Mouse (Mus musculus) limb, embryonic 11.5 days (tissue): Measurements from ENCODE around the gene Prmt9. TPM values are rescaled to one million over a fixed set of nuclear protein-coding genes. Genes with fewer than 3 reads are reported as not detected.

Source experiments
- ATAC-seq: fragments of 200-750 bp; cut with Nextera tagmentation; 2 replicates; pipeline ENCODE4 v1.8.0; 2017; ENCODE audit warnings: low read depth; ENCODE audit not compliant: insufficient number of reproducible peaks, low FRiP score, low TSS enrichment
- DNase-seq: peaks from one replicate; pipeline ENCODE4 v3.0.0-alpha.2; 2015; ENCODE audit warnings: low spot score
- H3K27ac ChIP-seq: fragments of 300-500 bp; sonication (generic); replicated peaks from 2 replicates; pipeline ENCODE4 v1.5.1; 2014; ENCODE audit warnings: low read depth, mild to moderate bottlenecking, low read length
- H3K27me3 ChIP-seq: fragments of 300-500 bp; sonication (generic); 2 replicates; pipeline ENCODE4 v1.6.1; 2014; ENCODE audit warnings: mild to moderate bottlenecking, low read length, mixed read lengths; ENCODE audit not compliant: control insufficient read depth, insufficient read depth
- H3K36me3 ChIP-seq: fragments of 300-500 bp; sonication (generic); 2 replicates; pipeline ENCODE4 v1.6.1; 2014; ENCODE audit warnings: mild to moderate bottlenecking, low read length, moderate library complexity, mixed read lengths; ENCODE audit not compliant: control insufficient read depth, insufficient read depth
- H3K4me1 ChIP-seq: fragments of 300-500 bp; sonication (generic); 2 replicates; pipeline ENCODE4 v1.6.1; 2014; ENCODE audit warnings: low read length, mixed read lengths; ENCODE audit not compliant: control insufficient read depth, insufficient read depth
- H3K4me2 ChIP-seq: fragments of 300-500 bp; sonication (generic); 2 replicates; pipeline ENCODE4 v1.6.1; 2014; ENCODE audit warnings: low read depth, mild to moderate bottlenecking, moderate library complexity; ENCODE audit not compliant: severe bottlenecking
- H3K4me3 ChIP-seq: fragments of 300-500 bp; sonication (generic); 2 replicates; pipeline ENCODE4 v1.5.1; 2014; ENCODE audit warnings: low read depth, low read length
- H3K9ac ChIP-seq: fragments of 300-500 bp; sonication (generic); 2 replicates; pipeline ENCODE4 v1.6.1; 2014; ENCODE audit warnings: mild to moderate bottlenecking, low read length
- H3K9me3 ChIP-seq: fragments of 300-500 bp; sonication (generic); 2 replicates; pipeline ENCODE4 v1.6.1; 2016; ENCODE audit warnings: low read length; ENCODE audit not compliant: control insufficient read depth
- WGBS: fragments of 180-500 bp; shearing (Covaris S2); extraction: QIAGEN DNeasy Blood & Tissue Kit; methylation state at CpG from one replicate; pipeline ENCODE4 v1.1.7; 2014; 5-methylcytosine and 5-hydroxymethylcytosine counted together
- polyA plus RNA-seq: library from polyadenylated mRNA; unstranded; fragments of >200 nt; fragmentation: Nextera tagmentation; extraction: Ambion mirVana; gene quantifications from 2 replicates; pipeline ENCODE4 v1.2.1, GENCODE M21; 2014

Prmt9 gene
- polyA plus RNA-seq, 1 experiment from 2014 or later: 22.2 TPM

- no peak overlapping the region for H3K9ac ChIP-seq
- peaks cover 39% of the 10 kb centered on the region for H3K4me1 ChIP-seq
- ATAC-seq: no peak
- no peak for DNase-seq
- H3K9me3 ChIP-seq: no peaks in the 10 kb centered on the region
- H3K36me3 ChIP-seq: no peaks in the 10 kb centered on the region
- no peaks in the 10 kb centered on the region for H3K27me3 ChIP-seq
- no peak overlapping the region for H3K4me3 ChIP-seq
- no peak overlapping the region for H3K27ac ChIP-seq
- WGBS: 42% methylated on average over 13 of the region's 13 CpGs
- H3K4me2 ChIP-seq: no peak overlapping the region
Measured at GRCm38 (mm10) chr8:77511750-77512493, 37.3 kb upstream of the Prmt9 start.

DNA sequence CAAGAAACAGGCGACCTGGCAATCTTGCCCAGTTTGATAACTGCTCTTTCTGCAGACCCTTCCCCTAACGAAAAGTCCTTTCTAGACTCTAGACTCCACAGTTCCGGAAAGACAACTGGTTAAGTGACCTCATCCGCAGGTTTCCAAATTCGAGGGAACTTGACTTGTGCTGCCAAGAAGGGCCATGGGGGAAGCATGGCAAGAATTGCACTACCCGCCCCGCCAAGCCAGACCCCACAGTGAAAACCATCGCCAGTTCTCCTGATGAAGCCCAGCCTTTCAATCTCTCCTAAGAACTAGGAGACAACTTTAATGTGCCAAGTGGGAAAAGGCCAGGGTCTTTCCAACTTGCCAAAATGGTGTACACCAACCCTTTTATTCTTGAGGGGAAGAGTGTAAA is 34.0 kb upstream of the Prmt9 start:
- WGBS: 91% methylated on average over 8 of the region's 8 CpGs
- no peak for ATAC-seq
- Histone ChIP-seq H3K4me2 (peak overlapping the region; percentile 65; the same call in 1 of the 2 replicates), H3K27me3 (no peaks in the 10 kb centered on the region), H3K9me3 (no peaks in the 10 kb centered on the region), H3K36me3 (no peaks in the 10 kb centered on the region), H3K4me1 (peaks cover 32% of the 10 kb centered on the region), H3K27ac (no peak overlapping the region), H3K4me3 (no peak overlapping the region), H3K9ac (no peak overlapping the region)
- no peak for DNase-seq

DNA sequence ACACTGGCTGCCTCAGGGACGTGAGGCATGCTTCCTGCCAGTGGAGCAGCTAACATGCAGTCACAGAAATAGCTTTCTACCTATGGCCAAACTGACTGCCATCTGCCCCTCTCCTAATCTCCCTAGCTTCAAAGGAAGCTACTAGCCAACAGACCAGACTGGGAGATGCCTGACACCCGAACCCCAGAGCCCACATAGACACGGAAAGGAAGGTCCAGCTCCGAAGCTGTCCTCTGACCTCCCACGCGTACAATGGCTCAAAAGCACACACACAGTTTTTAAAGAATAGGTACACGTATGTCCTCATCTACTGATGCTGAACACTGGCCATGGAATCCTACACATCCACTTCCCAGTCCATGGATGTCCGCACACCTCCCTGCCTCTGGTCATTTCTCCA is 33.4 kb upstream of the Prmt9 start:
- H3K27me3 ChIP-seq: no peaks in the 10 kb centered on the region
- H3K9ac ChIP-seq: no peak overlapping the region
- no peak overlapping the region for H3K27ac ChIP-seq
- H3K9me3 ChIP-seq: no peaks in the 10 kb centered on the region
- 49% methylated on average over 8 of the region's 8 CpGs for WGBS
- ATAC-seq: no peak
- no peaks in the 10 kb centered on the region for H3K36me3 ChIP-seq
- H3K4me1 ChIP-seq: peaks cover 29% of the 10 kb centered on the region
- peak overlapping the region; percentile 56 for H3K4me3 ChIP-seq
- DNase-seq: no peak
- H3K4me2 ChIP-seq: peak overlapping the region; percentile 65

GRCm38 (mm10) chr8:77516845-77517244 is 32.4 kb upstream of the Prmt9 start:
- peak overlapping the region; percentile 65 for H3K4me2 ChIP-seq
- peaks cover 28% of the 10 kb centered on the region for H3K4me1 ChIP-seq
- WGBS: 2% methylated on average over 10 of the region's 10 CpGs
- H3K27ac ChIP-seq: no peak overlapping the region
- peak overlapping the region; percentile 74 for H3K9ac ChIP-seq
- peak overlapping the region; percentile 56 for H3K4me3 ChIP-seq
- no peaks in the 10 kb centered on the region for H3K27me3 ChIP-seq
- no peaks in the 10 kb centered on the region for H3K36me3 ChIP-seq
- ATAC-seq (no peak), DNase-seq (peak; percentile 48)
- no peaks in the 10 kb centered on the region for H3K9me3 ChIP-seq

DNA sequence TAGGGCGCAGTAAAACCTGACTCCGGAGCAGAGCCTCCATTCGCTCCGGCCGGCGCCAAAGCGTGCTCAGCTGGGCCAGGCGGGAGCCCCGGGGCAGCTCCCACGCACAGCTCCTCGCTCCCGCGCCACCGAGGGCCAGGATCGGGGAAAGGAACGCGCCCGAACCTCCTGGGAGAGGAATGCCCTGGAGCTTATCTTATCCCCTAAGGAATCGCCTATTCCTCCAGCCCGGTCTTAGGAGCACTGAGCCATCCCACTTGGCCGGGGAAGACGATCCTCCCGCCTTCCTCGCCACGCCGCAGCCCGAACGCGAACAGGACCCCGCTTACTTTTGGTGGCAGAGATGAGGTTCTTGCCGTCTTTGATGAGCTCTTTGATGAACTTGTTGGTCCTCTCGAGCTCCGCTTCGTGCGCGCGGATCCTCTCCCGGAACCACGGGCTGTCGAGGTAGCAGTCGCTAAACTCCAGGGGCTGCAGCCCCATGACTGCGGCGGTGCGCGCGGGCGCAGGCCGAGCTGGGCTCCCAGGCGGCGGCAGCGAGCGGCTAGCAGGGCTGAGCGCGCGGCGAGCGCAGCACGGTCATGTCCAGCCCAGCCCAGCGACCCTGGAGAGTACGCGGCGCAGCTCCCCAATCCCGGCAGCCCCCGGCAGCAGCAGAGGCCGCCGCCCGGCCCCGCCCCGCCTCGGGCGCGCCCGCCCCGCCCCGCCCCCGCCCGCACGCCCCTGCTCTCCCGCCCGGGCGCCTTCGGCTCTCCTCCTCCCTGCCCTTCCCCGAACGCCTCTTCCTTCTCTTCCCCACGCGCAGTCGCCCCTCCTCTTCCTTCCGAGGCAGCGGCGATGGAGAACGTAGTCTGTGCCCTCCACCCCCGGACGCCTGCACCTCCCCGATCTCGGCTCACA is 31.6 kb upstream of the Prmt9 start, which contains the start of gene Arhgap10:
Gene Arhgap10, minus strand, starts transcription at position 653 of the 900 bp plus-strand sequence.
- H3K4me1 ChIP-seq: peaks cover 21% of the 10 kb centered on the region
- DNase-seq (peak; percentile 92), ATAC-seq (peak; percentile 90)
- H3K27me3 ChIP-seq: no peaks in the 10 kb centered on the region
- peak within 1 kb of the TSS; percentile 65 for H3K4me2 ChIP-seq
- H3K9ac ChIP-seq: peak within 1 kb of the TSS; percentile 74
- under 1% methylated on average over 63 of the region's 95 CpGs for WGBS
- H3K36me3 ChIP-seq: no peaks in the 10 kb centered on the region
- no peaks in the 10 kb centered on the region for H3K9me3 ChIP-seq
- peak within 1 kb of the TSS; percentile 78 for H3K27ac ChIP-seq
- H3K4me3 ChIP-seq: peak within 1 kb of the TSS; percentile 56

DNA sequence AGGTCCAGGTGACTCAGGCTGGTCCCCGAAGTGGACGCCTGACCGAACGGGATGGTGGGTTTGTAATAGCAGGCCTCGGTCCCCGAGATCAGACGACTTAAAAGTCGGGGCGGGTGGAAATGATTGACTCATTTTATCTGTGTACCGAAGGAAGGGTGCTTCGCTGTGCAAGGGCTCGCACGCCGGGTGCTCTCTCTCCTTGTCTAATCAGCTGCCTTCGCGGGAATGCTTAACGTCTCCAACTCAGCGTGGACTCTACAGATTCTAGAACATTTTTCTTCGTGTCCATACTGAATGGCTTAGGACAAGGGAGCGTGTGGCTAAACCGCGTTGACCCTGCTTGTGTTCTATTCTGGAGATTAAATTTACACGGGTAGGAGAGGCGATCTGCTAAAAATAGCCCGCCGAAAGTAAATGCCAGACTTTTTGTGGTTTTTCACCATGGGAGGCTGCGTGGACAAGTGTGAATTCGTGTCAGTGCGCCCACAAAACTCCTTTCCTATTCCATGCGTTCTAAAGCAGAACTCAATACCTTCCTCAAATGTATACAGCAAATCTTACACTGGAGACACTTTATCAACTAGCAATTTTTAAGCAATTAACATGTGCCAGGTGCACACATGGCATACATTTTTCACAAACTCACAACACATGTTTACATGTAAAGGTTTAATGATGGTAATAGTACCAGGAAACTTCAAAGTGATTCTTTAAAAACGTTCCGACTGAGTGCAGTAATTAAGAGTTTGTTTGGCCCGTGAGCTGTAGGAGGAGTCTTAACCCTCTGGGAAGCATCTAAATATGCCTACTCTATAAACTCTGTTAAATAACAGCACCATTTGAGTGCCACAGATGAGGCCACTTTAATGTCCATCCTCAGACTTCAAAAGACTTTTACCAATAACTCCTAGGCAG is 30.7 kb upstream of the Prmt9 start:
- DNase-seq (no peak), ATAC-seq (peak; percentile 32)
- peak overlapping the region; percentile 65 for H3K4me2 ChIP-seq
- peak overlapping the region; percentile 73 for H3K27ac ChIP-seq
- H3K9me3 ChIP-seq: no peaks in the 10 kb centered on the region
- H3K9ac ChIP-seq: peak overlapping the region; percentile 57
- H3K36me3 ChIP-seq: no peaks in the 10 kb centered on the region
- peaks cover 22% of the 10 kb centered on the region for H3K4me1 ChIP-seq
- H3K4me3 ChIP-seq: peak overlapping the region; percentile 56
- H3K27me3 ChIP-seq: no peaks in the 10 kb centered on the region
- WGBS: 2% methylated on average over 33 of the region's 33 CpGs

DNA sequence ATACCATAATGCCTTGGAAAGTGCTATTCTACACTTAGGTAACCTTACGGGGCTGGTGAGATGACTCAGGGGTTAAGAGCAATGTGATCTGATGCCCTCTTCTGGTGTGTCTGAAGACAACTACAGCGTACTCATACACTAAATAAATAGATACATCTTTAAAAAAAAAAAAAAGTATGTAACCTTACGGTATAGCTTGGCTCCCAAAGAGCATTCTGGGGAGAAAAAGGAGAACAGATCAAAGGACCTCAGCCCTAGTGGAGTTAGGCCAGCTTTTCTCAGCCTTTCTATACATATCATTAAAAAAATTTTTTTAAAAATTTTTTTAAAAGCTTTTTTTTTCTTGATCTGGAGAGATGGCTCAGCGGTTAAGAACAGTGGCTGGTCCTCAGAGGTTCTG is 28.6 kb upstream of the Prmt9 start:
- 95% methylated on average over 4 of the region's 4 CpGs for WGBS
- DNase-seq (no peak), ATAC-seq (no peak)
- no peak overlapping the region for H3K4me2 ChIP-seq
- H3K4me1 ChIP-seq: peaks cover 15% of the 10 kb centered on the region
- H3K4me3 ChIP-seq: no peak overlapping the region
- H3K9ac ChIP-seq: no peak overlapping the region
- H3K27me3 ChIP-seq: no peaks in the 10 kb centered on the region
- H3K36me3 ChIP-seq: no peaks in the 10 kb centered on the region
- no peak overlapping the region for H3K27ac ChIP-seq
- no peaks in the 10 kb centered on the region for H3K9me3 ChIP-seq
